Mouse (Mus musculus) gastrocnemius, postnatal 10 days (tissue): ENCODE measurements around the gene Klhdc4. TPM values are rescaled to one million over a fixed set of nuclear protein-coding genes. Genes with fewer than 3 reads are reported as not detected.

Source experiments
- DNase-seq: peaks from one replicate; pipeline ENCODE4 v3.0.0; 2021; ENCODE audit warnings: mixed read lengths
- total RNA-seq, 2 experiments: library from RNA; stranded (reverse); gene quantifications; 2 replicates each; pipeline ENCODE4 v1.2.3; 2021

Klhdc4 gene
- total RNA-seq, 2 experiments from 2014 or later = 10.7 to 13.3 TPM

GRCm38 (mm10) chr8:121850018-121850417 is 20.6 kb upstream of the Klhdc4 start:
- DNase-seq = peak; percentile 71

- no peak for DNase-seq
These were observed 19.9 kb upstream of the Klhdc4 start for GRCm38 (mm10) chr8:121849303-121849702.

- DNase-seq = no peak
These were observed 19.1 kb upstream of the Klhdc4 start for GRCm38 (mm10) chr8:121848495-121848894.

GRCm38 (mm10) chr8:121847987-121848386 is 18.6 kb upstream of the Klhdc4 start:
- no peak for DNase-seq

- DNase-seq = no peak
These were observed 18.0 kb upstream of the Klhdc4 start for GRCm38 (mm10) chr8:121847261-121847822.

- no peak for DNase-seq
These were observed 17.4 kb upstream of the Klhdc4 start for GRCm38 (mm10) chr8:121846815-121847214.

- DNase-seq = no peak
These were observed 15.4 kb upstream of the Klhdc4 start for GRCm38 (mm10) chr8:121844765-121845164.

GRCm38 (mm10) chr8:121843184-121843733 is 13.9 kb upstream of the Klhdc4 start:
- DNase-seq = no peak

- no peak for DNase-seq
These were observed 12.9 kb upstream of the Klhdc4 start for GRCm38 (mm10) chr8:121842064-121842955.

- peak; percentile 64 for DNase-seq
These were observed 11.9 kb upstream of the Klhdc4 start for GRCm38 (mm10) chr8:121841242-121841641.

GRCm38 (mm10) chr8:121832503-121832902 is 3.1 kb upstream of the Klhdc4 start:
- peak; percentile 70 for DNase-seq

GRCm38 (mm10) chr8:121832061-121832460 is 2.7 kb upstream of the Klhdc4 start:
- DNase-seq = no peak

GRCm38 (mm10) chr8:121829777-121830362 is 501 bp upstream of the Klhdc4 start:
- DNase-seq = no peak

- DNase-seq = no peak
These were observed 869 bp downstream of the Klhdc4 start for GRCm38 (mm10) chr8:121828376-121829023.

GRCm38 (mm10) chr8:121827726-121828125 is 1.6 kb downstream of the Klhdc4 start:
- no peak for DNase-seq

- no peak for DNase-seq
These were observed 7.6 kb downstream of the Klhdc4 start for GRCm38 (mm10) chr8:121821770-121822169.

- no peak for DNase-seq
These were observed 8.0 kb downstream of the Klhdc4 start for GRCm38 (mm10) chr8:121821320-121821719.

- DNase-seq = no peak
These were observed 8.5 kb downstream of the Klhdc4 start for GRCm38 (mm10) chr8:121820840-121821239.

- no peak for DNase-seq
These were observed 11.1 kb downstream of the Klhdc4 start for GRCm38 (mm10) chr8:121818226-121818625.

GRCm38 (mm10) chr8:121811931-121812570 is 17.3 kb downstream of the Klhdc4 start:
- DNase-seq = no peak

GRCm38 (mm10) chr8:121811502-121811901 is 17.9 kb downstream of the Klhdc4 start:
- no peak for DNase-seq
